Mouse (Mus musculus) cerebellum, adult 2 months (tissue): ENCODE measurements around the gene Qpct.

ENCODE experiments used
- CTCF ChIP-seq: fragments of 200-500 bp; IDR thresholded peaks from 2 replicates; pipeline ENCODE4 v1.5.1; 2011; ENCODE audit warnings: low read depth, mild to moderate bottlenecking, control low read depth, low read length, moderate library complexity, borderline replicate concordance; ENCODE audit not compliant: insufficient read depth
- POLR2A ChIP-seq: fragments of 200-500 bp; IDR thresholded peaks from 2 replicates; pipeline ENCODE4 v1.6.1; 2011; ENCODE audit warnings: low read length, control low read depth, borderline replicate concordance; ENCODE audit not compliant: insufficient read depth

DNA sequence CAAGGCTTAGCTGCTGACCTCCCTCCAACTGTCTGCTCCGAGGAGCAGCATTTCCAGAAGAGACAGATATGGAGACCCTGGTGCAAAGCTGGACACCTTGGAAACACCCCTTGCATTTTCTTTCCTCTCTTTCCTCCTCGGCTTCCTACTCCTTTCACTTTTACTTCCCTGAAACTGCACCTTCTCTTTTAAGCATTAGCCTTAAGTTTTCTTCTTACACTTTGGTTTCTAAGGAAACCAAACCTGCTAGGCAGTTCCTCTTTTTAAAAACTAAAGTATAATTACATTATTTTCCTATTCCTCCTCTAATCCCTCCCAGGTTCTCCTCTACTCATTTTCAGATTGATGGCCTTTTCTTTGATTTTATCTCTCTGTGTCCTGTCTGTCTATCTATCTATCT lies 43.9 kb downstream of the Qpct start:
- TF ChIP-seq CTCF: no peak
- no peak for TF ChIP-seq POLR2A
